Mouse (Mus musculus): ENCODE data around the gene Nhlh1. TPM values are rescaled to one million over a fixed set of nuclear protein-coding genes. Genes with fewer than 3 reads are reported as not detected.

Gene Nhlh1
- polyA plus RNA-seq, 1 experiment from 2014 or later: not detected

DNA sequence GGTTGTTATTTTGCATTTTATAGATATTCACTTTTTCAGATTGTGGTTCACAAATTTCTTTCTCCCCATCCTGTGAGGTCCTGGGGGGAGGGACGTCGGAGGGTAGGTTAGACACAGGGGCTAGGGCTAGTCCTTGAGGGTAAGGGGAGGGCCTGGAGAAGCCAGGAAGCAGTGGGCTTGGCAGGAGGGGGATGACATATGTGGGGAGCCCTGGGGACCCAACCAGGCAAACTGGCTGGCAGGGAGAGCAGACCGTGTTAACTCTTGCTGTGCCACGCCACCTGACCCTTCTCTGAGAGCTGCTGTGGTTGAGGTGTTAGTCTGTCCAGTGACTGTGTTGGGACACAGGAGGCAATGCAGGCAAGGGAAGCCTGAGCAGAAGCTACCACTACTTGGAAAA is 3.3 kb upstream of the Nhlh1 start:
- 50% methylated on average over 4 of the region's 4 CpGs for WGBS
- H3K27me3 ChIP-seq (ENCODE audit: control insufficient read depth, insufficient read depth, low read length): peaks cover 12% of the 10 kb centered on the region
- ATAC-seq (replicated peaks; ENCODE audit: extremely low read depth, insufficient read depth, low FRiP score): no peak
- no peak overlapping the region for H3K27ac ChIP-seq (ENCODE audit: low read length)
- H3K36me3 ChIP-seq (ENCODE audit: control insufficient read depth, insufficient read depth): peaks cover 13% of the 10 kb centered on the region
- no peaks in the 10 kb centered on the region; the same call in 1 of the 2 replicates for H3K4me1 ChIP-seq (ENCODE audit: control insufficient read depth, insufficient read depth, low read length)
- H3K4me2 ChIP-seq (ENCODE audit: low read depth, low read length): no peak overlapping the region
- H3K4me3 ChIP-seq (ENCODE audit: low read length): no peak overlapping the region
- no peak overlapping the region for H3K9ac ChIP-seq (ENCODE audit: low read length)
- H3K9me3 ChIP-seq (replicated peaks; ENCODE audit: control insufficient read depth, low read length): no peaks in the 10 kb centered on the region

GRCm38 (mm10) chr1:172058874-172059273 is 1.5 kb upstream of the Nhlh1 start:
- no peaks in the 10 kb centered on the region for H3K36me3 ChIP-seq (ENCODE audit: control insufficient read depth, insufficient read depth)
- ATAC-seq (replicated peaks; ENCODE audit: extremely low read depth, insufficient read depth, low FRiP score): no peak
- peaks cover 22% of the 10 kb centered on the region for H3K27me3 ChIP-seq (ENCODE audit: control insufficient read depth, insufficient read depth, low read length)
- no peak overlapping the region for H3K27ac ChIP-seq (ENCODE audit: low read length)
- no peak overlapping the region for H3K4me2 ChIP-seq (ENCODE audit: low read depth, low read length)
- H3K4me3 ChIP-seq (ENCODE audit: low read length): no peak overlapping the region
- 67% methylated on average over 7 of the region's 7 CpGs for WGBS
- H3K4me1 ChIP-seq (ENCODE audit: control insufficient read depth, insufficient read depth, low read length): peaks cover 2% of the 10 kb centered on the region
- no peaks in the 10 kb centered on the region for H3K9me3 ChIP-seq (replicated peaks; ENCODE audit: control insufficient read depth, low read length)
- no peak overlapping the region for H3K9ac ChIP-seq (ENCODE audit: low read length)

DNA sequence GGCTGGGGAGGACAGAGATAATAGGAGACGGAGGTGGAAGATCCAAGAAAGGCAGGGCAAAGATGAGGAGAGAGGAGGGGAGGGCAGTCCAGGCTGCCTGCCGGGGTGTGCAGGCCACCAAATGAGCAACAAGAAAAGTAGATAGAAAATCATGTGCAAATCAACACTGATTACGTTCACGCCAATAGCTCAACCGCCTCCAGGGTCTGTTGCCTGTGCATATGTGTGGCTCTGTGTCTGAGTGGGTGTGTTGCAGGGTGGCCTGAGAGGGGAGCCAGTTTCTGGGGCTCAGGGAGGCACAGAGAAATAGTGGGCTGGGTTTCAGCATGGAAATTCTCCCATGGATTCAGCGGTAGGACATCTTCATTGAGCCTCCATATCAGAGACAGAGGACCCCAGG is 948 bp upstream of the Nhlh1 start:
- WGBS: 67% methylated on average over 6 of the region's 6 CpGs
- H3K27me3 ChIP-seq (ENCODE audit: control insufficient read depth, insufficient read depth, low read length): peaks cover 25% of the 10 kb centered on the region

GRCm38 (mm10) chr1:172056251-172056650 is 1.1 kb downstream of the Nhlh1 start:
- no peak overlapping the region for H3K4me3 ChIP-seq (ENCODE audit: low read length)
- H3K9me3 ChIP-seq (replicated peaks; ENCODE audit: control insufficient read depth, low read length): no peaks in the 10 kb centered on the region
- H3K4me2 ChIP-seq (ENCODE audit: low read depth, low read length): no peak overlapping the region
- peaks cover 3% of the 10 kb centered on the region; the same call in 1 of the 2 replicates for H3K4me1 ChIP-seq (ENCODE audit: control insufficient read depth, insufficient read depth, low read length)
- no peak for ATAC-seq (replicated peaks; ENCODE audit: extremely low read depth, insufficient read depth, low FRiP score)
- no peak overlapping the region for H3K9ac ChIP-seq (ENCODE audit: low read length)
- H3K27ac ChIP-seq (ENCODE audit: low read length): no peak overlapping the region
- peaks cover 40% of the 10 kb centered on the region for H3K27me3 ChIP-seq (ENCODE audit: control insufficient read depth, insufficient read depth, low read length)
- no peaks in the 10 kb centered on the region for H3K36me3 ChIP-seq (ENCODE audit: control insufficient read depth, insufficient read depth)
- 64% methylated on average over 4 of the region's 4 CpGs for WGBS

More for the DNA sequence above, 948 bp upstream of the Nhlh1 start:
- Histone ChIP-seq H3K27ac (ENCODE audit: low read length) (no peak overlapping the region), H3K4me2 (ENCODE audit: low read depth, low read length) (no peak overlapping the region), H3K4me1 (ENCODE audit: control insufficient read depth, insufficient read depth, low read length) (peaks cover 3% of the 10 kb centered on the region; the same call in 1 of the 2 replicates), H3K36me3 (ENCODE audit: control insufficient read depth, insufficient read depth) (no peaks in the 10 kb centered on the region), H3K9ac (ENCODE audit: low read length) (no peak overlapping the region), H3K9me3 (replicated peaks; ENCODE audit: control insufficient read depth, low read length) (no peaks in the 10 kb centered on the region), H3K4me3 (ENCODE audit: low read length) (no peak overlapping the region)
- ATAC-seq (replicated peaks; ENCODE audit: extremely low read depth, insufficient read depth, low FRiP score): no peak

DNA sequence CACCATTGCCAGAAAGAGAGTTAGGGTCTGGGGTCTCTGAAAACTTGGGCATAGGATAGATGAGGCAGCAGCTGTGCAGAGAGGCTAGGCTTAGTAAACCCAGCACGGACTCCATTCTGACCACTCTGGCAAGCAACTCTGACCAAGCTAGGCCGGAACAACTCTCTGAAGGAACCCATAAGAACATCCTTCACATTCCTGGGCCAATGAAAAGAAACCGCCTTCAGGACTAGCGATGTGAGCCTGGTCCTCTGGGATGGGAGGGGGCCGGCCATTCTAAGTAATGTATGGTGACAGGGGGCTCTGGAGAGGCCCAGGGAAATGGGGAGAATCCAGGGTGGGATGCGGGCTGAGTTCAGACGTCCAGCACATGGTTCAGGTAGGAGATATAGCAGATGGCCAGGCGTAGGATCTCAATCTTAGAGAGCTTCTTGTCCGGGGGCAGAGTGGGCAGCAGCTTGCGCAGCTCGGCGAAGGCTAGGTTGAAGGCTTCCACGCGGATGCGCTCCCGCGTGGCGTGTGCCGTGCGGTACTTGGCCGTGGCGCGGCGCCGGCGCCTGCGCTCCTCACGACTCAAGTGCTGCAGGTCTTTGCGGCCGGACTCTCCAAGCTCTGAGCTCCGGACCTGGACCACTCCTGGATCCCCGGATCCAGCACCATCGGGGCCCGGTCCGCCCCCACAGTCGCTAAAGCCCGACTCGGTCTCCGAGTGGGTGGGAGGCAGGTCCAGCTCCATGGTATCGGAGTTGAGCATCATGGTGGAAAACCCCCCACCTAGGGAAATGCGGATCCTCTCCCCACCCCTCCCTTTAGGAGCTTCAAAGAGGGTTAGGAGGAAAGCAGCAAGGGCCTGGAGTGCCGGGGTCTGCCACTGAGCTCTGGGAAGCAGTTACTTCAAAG is 3.6 kb downstream of the Nhlh1 start:
- H3K36me3 ChIP-seq (ENCODE audit: control insufficient read depth, insufficient read depth): no peaks in the 10 kb centered on the region
- peak overlapping the region; percentile 57 for H3K4me2 ChIP-seq (ENCODE audit: low read depth, low read length)
- H3K27me3 ChIP-seq (ENCODE audit: control insufficient read depth, insufficient read depth, low read length): peaks cover 44% of the 10 kb centered on the region
- WGBS: 4% methylated on average over 42 of the region's 42 CpGs
- no peak for ATAC-seq (replicated peaks; ENCODE audit: extremely low read depth, insufficient read depth, low FRiP score)
- H3K27ac ChIP-seq (ENCODE audit: low read length): no peak overlapping the region
- peak overlapping the region; percentile 32 for H3K4me3 ChIP-seq (ENCODE audit: low read length)
- peaks cover 3% of the 10 kb centered on the region; the same call in 1 of the 2 replicates for H3K4me1 ChIP-seq (ENCODE audit: control insufficient read depth, insufficient read depth, low read length)
- no peaks in the 10 kb centered on the region for H3K9me3 ChIP-seq (replicated peaks; ENCODE audit: control insufficient read depth, low read length)
- H3K9ac ChIP-seq (ENCODE audit: low read length): peak overlapping the region; percentile 30

DNA sequence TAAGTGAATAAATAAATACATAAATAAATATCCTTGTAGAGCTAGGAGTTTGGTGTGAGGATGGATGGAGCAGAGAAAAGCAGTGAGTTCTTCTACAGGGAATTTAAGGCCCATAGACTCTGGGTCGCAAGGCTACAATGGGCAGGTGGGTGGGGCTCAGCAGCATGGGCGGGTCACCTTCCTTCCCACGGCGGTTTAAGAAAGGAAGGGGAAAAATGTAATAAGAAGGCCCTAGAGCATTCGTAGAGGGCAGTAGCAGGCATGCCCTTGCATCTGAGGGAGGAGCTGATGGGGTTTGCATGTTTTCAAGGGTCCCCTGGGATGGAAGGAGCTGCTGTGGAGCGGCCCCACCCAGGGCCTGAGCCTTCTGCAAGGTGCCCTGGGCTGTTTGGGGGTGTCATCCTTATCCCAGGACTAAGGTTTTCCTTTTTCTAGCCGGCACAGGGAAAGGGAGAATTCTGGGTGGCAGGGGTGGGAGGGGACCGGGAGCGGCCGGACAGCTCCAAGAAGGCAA is 4.5 kb downstream of the Nhlh1 start:
- Histone ChIP-seq H3K4me2 (ENCODE audit: low read depth, low read length) (peak overlapping the region; percentile 3; the same call in 1 of the 2 replicates), H3K27ac (ENCODE audit: low read length) (no peak overlapping the region), H3K36me3 (ENCODE audit: control insufficient read depth, insufficient read depth) (no peaks in the 10 kb centered on the region), H3K27me3 (ENCODE audit: control insufficient read depth, insufficient read depth, low read length) (peaks cover 44% of the 10 kb centered on the region), H3K4me3 (ENCODE audit: low read length) (no peak overlapping the region), H3K4me1 (ENCODE audit: control insufficient read depth, insufficient read depth, low read length) (peaks cover 3% of the 10 kb centered on the region; the same call in 1 of the 2 replicates), H3K9ac (ENCODE audit: low read length) (no peak overlapping the region), H3K9me3 (replicated peaks; ENCODE audit: control insufficient read depth, low read length) (no peaks in the 10 kb centered on the region)
- 14% methylated on average over 10 of the region's 10 CpGs for WGBS
- no peak for ATAC-seq (replicated peaks; ENCODE audit: extremely low read depth, insufficient read depth, low FRiP score)

GRCm38 (mm10) chr1:172049131-172049782 is 8.1 kb downstream of the Nhlh1 start:
- H3K36me3 ChIP-seq (ENCODE audit: control insufficient read depth, insufficient read depth): no peaks in the 10 kb centered on the region
- H3K27ac ChIP-seq (ENCODE audit: low read length): no peak overlapping the region
- no peak for ATAC-seq (replicated peaks; ENCODE audit: extremely low read depth, insufficient read depth, low FRiP score)
- no peak overlapping the region for H3K9ac ChIP-seq (ENCODE audit: low read length)
- no peaks in the 10 kb centered on the region for H3K9me3 ChIP-seq (replicated peaks; ENCODE audit: control insufficient read depth, low read length)
- no peak overlapping the region for H3K4me3 ChIP-seq (ENCODE audit: low read length)
- 34% methylated on average over 13 of the region's 13 CpGs for WGBS
- H3K4me1 ChIP-seq (ENCODE audit: control insufficient read depth, insufficient read depth, low read length): peaks cover 9% of the 10 kb centered on the region; the same call in 1 of the 2 replicates
- no peak overlapping the region for H3K4me2 ChIP-seq (ENCODE audit: low read depth, low read length)
- peaks cover 28% of the 10 kb centered on the region for H3K27me3 ChIP-seq (ENCODE audit: control insufficient read depth, insufficient read depth, low read length)

DNA sequence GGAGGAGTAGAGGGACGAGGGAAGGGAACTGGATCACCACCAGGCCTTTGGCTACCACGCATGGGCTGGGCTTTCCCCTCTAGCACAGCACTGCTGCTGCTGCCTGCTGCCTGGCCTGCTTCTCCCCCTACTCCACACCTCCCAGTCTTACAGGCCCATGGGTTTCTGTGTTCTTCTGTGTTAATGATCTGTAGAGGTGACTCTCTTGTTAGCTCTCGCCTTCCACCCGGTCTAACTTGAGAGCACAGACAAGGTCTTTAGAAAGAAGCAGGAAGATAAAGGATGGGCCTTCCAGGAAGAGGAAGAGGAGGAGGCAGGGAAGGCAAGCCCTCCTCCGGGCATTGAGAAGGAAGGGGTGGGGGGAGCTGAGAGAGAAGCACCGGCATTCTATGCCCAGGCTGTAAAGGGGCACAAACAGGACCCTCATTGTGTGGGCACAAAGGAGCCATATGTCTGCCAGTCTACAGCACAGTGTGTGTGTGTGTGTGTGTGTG is 9.1 kb downstream of the Nhlh1 start:
- Histone ChIP-seq H3K36me3 (ENCODE audit: control insufficient read depth, insufficient read depth) (no peaks in the 10 kb centered on the region), H3K9me3 (replicated peaks; ENCODE audit: control insufficient read depth, low read length) (no peaks in the 10 kb centered on the region), H3K9ac (ENCODE audit: low read length) (peak overlapping the region; percentile 44), H3K27me3 (ENCODE audit: control insufficient read depth, insufficient read depth, low read length) (peaks cover 24% of the 10 kb centered on the region), H3K4me2 (ENCODE audit: low read depth, low read length) (peak overlapping the region; percentile 45; the same call in 1 of the 2 replicates), H3K4me3 (ENCODE audit: low read length) (peak overlapping the region; percentile 31), H3K4me1 (ENCODE audit: control insufficient read depth, insufficient read depth, low read length) (peaks cover 5% of the 10 kb centered on the region; the same call in 1 of the 2 replicates), H3K27ac (ENCODE audit: low read length) (no peak overlapping the region)
- no peak for ATAC-seq (replicated peaks; ENCODE audit: extremely low read depth, insufficient read depth, low FRiP score)
- 29% methylated on average over 6 of the region's 6 CpGs for WGBS

All from heart, embryonic 16.5 days (tissue).